Mouse (Mus musculus) hindbrain, embryonic 11.5 days (tissue): ENCODE data around the gene Grm7. TPM values are rescaled to one million over a fixed set of nuclear protein-coding genes. Genes with fewer than 3 reads are reported as not detected.
A peak's percentile ranks its signal among the peaks of the same experiment; 100 is the strongest.

Experiments used
- ATAC-seq: fragments of 200-750 bp; cut with Nextera tagmentation; 2 replicates; pipeline ENCODE4 v1.8.0; 2017; ENCODE audit warnings: mild to moderate bottlenecking, moderate TSS enrichment, moderate library complexity; ENCODE audit not compliant: low FRiP score
- DNase-seq: peaks from one replicate; pipeline ENCODE4 v3.0.0-alpha.2; 2015; ENCODE audit warnings: low spot score
- H3K27ac ChIP-seq: fragments of 300-500 bp; sonication (generic); 2 replicates; pipeline ENCODE4 v1.5.1; 2014; ENCODE audit warnings: mild to moderate bottlenecking, low read depth, low read length
- H3K27me3 ChIP-seq: fragments of 300-500 bp; sonication (generic); 2 replicates; pipeline ENCODE4 v1.6.1; 2014; ENCODE audit warnings: mild to moderate bottlenecking, low read length, moderate library complexity, mixed read lengths; ENCODE audit not compliant: control insufficient read depth, insufficient read depth
- H3K36me3 ChIP-seq: fragments of 300-500 bp; sonication (generic); 2 replicates; pipeline ENCODE4 v1.6.1; 2014; ENCODE audit warnings: mild to moderate bottlenecking, low read length, moderate library complexity, mixed read lengths; ENCODE audit not compliant: control insufficient read depth, insufficient read depth
- H3K4me1 ChIP-seq: fragments of 300-500 bp; sonication (generic); replicated peaks from 2 replicates; pipeline ENCODE4 v1.6.1; 2014; ENCODE audit warnings: low read length, mixed read lengths; ENCODE audit not compliant: control insufficient read depth, insufficient read depth
- H3K4me2 ChIP-seq: fragments of 300-500 bp; sonication (generic); replicated peaks from 2 replicates; pipeline ENCODE4 v1.6.1; 2014; ENCODE audit warnings: mild to moderate bottlenecking, low read depth, low read length
- H3K4me3 ChIP-seq: fragments of 300-500 bp; sonication (generic); 2 replicates; pipeline ENCODE4 v1.5.1; 2014; ENCODE audit warnings: low read depth, low read length
- H3K9ac ChIP-seq: fragments of 300-500 bp; sonication (generic); 2 replicates; pipeline ENCODE4 v1.6.1; 2014; ENCODE audit warnings: low read depth, low read length
- H3K9me3 ChIP-seq: fragments of 300-500 bp; sonication (generic); 2 replicates; pipeline ENCODE4 v1.6.1; 2016; ENCODE audit warnings: low read length; ENCODE audit not compliant: control insufficient read depth
- WGBS: fragments of 180-500 bp; shearing (Covaris S2); extraction: QIAGEN DNeasy Blood & Tissue Kit; methylation state at CpG from one replicate; pipeline ENCODE4 v1.1.7; 2014; 5-methylcytosine and 5-hydroxymethylcytosine counted together
- polyA plus RNA-seq: library from polyadenylated mRNA; unstranded; fragments of >200 nt; fragmentation: Nextera tagmentation; extraction: Ambion mirVana; gene quantifications from 2 replicates; pipeline ENCODE4 v1.2.1, GENCODE M21; 2014

Gene Grm7
- polyA plus RNA-seq, 1 experiment from 2014 or later: 0.69 TPM

GRCm38 (mm10) chr6:110785497-110785928 lies 140.1 kb downstream of the Grm7 start:
- H3K9me3 ChIP-seq: no peaks in the 10 kb centered on the region
- DNase-seq (peak; percentile 8), ATAC-seq (peak; percentile 47; the same call in 1 of the 2 replicates)
- no peaks in the 10 kb centered on the region for H3K27me3 ChIP-seq
- no peaks in the 10 kb centered on the region for H3K4me1 ChIP-seq
- H3K4me3 ChIP-seq: no peak overlapping the region
- H3K9ac ChIP-seq: no peak overlapping the region
- no peak overlapping the region for H3K27ac ChIP-seq
- H3K36me3 ChIP-seq: no peaks in the 10 kb centered on the region
- 31% methylated on average over 1 of the region's 1 CpGs for WGBS
- H3K4me2 ChIP-seq: no peak overlapping the region

- H3K4me3 ChIP-seq: no peak overlapping the region
- no peak overlapping the region for H3K4me2 ChIP-seq
- WGBS: 93% methylated on average over 2 of the region's 2 CpGs
- ATAC-seq (no peak), DNase-seq (no peak)
- no peak overlapping the region for H3K9ac ChIP-seq
- H3K27ac ChIP-seq: no peak overlapping the region
- no peaks in the 10 kb centered on the region for H3K4me1 ChIP-seq
- H3K27me3 ChIP-seq: no peaks in the 10 kb centered on the region
- H3K9me3 ChIP-seq: no peaks in the 10 kb centered on the region
- no peaks in the 10 kb centered on the region for H3K36me3 ChIP-seq
Measured at GRCm38 (mm10) chr6:110792696-110793095, 147.3 kb downstream of the Grm7 start.

- WGBS: 84% methylated on average over 5 of the region's 5 CpGs
- Histone ChIP-seq H3K27me3 (no peaks in the 10 kb centered on the region), H3K4me2 (no peak overlapping the region), H3K9me3 (no peaks in the 10 kb centered on the region), H3K27ac (no peak overlapping the region), H3K4me1 (no peaks in the 10 kb centered on the region), H3K9ac (no peak overlapping the region), H3K36me3 (no peaks in the 10 kb centered on the region), H3K4me3 (no peak overlapping the region)
- ATAC-seq (no peak), DNase-seq (no peak)
Measured at GRCm38 (mm10) chr6:110807481-110807880, 162.1 kb downstream of the Grm7 start.

- Histone ChIP-seq H3K36me3 (no peaks in the 10 kb centered on the region), H3K4me1 (no peaks in the 10 kb centered on the region), H3K4me3 (no peak overlapping the region), H3K9me3 (no peaks in the 10 kb centered on the region), H3K4me2 (no peak overlapping the region), H3K9ac (no peak overlapping the region), H3K27me3 (no peaks in the 10 kb centered on the region), H3K27ac (no peak overlapping the region)
- 83% methylated on average over 5 of the region's 5 CpGs for WGBS
- ATAC-seq (no peak), DNase-seq (no peak)
Measured at GRCm38 (mm10) chr6:110812214-110812613, 166.8 kb downstream of the Grm7 start.

GRCm38 (mm10) chr6:110818236-110818635 lies 172.9 kb downstream of the Grm7 start:
- Histone ChIP-seq H3K4me1 (no peaks in the 10 kb centered on the region), H3K27ac (no peak overlapping the region), H3K36me3 (no peaks in the 10 kb centered on the region), H3K4me3 (no peak overlapping the region), H3K9ac (no peak overlapping the region), H3K27me3 (no peaks in the 10 kb centered on the region), H3K4me2 (no peak overlapping the region), H3K9me3 (no peaks in the 10 kb centered on the region)
- ATAC-seq (no peak), DNase-seq (no peak)
- 86% methylated on average over 2 of the region's 2 CpGs for WGBS

- Histone ChIP-seq H3K27ac (no peak overlapping the region), H3K9me3 (no peaks in the 10 kb centered on the region), H3K36me3 (no peaks in the 10 kb centered on the region), H3K27me3 (no peaks in the 10 kb centered on the region), H3K4me2 (no peak overlapping the region), H3K9ac (no peak overlapping the region), H3K4me1 (no peaks in the 10 kb centered on the region), H3K4me3 (no peak overlapping the region)
- ATAC-seq (no peak), DNase-seq (no peak)
Measured at GRCm38 (mm10) chr6:110868311-110868710, 222.9 kb downstream of the Grm7 start.

- no peaks in the 10 kb centered on the region for H3K4me1 ChIP-seq
- no peaks in the 10 kb centered on the region for H3K27me3 ChIP-seq
- ATAC-seq (no peak), DNase-seq (no peak)
- 89% methylated on average over 5 of the region's 5 CpGs for WGBS
- no peaks in the 10 kb centered on the region for H3K36me3 ChIP-seq
- H3K27ac ChIP-seq: no peak overlapping the region
- H3K9me3 ChIP-seq: no peaks in the 10 kb centered on the region
- no peak overlapping the region for H3K4me2 ChIP-seq
- H3K9ac ChIP-seq: no peak overlapping the region
- H3K4me3 ChIP-seq: no peak overlapping the region
Measured at GRCm38 (mm10) chr6:110982013-110982412, 336.6 kb downstream of the Grm7 start.

GRCm38 (mm10) chr6:111039099-111039498 lies 393.7 kb downstream of the Grm7 start:
- Histone ChIP-seq H3K4me1 (no peaks in the 10 kb centered on the region), H3K27ac (no peak overlapping the region), H3K9ac (no peak overlapping the region), H3K4me2 (no peak overlapping the region), H3K9me3 (no peaks in the 10 kb centered on the region), H3K36me3 (no peaks in the 10 kb centered on the region), H3K4me3 (no peak overlapping the region), H3K27me3 (no peaks in the 10 kb centered on the region)
- ATAC-seq (no peak), DNase-seq (no peak)
- WGBS: 70% methylated on average over 2 of the region's 2 CpGs

GRCm38 (mm10) chr6:111045896-111046295 lies 400.5 kb downstream of the Grm7 start:
- Histone ChIP-seq H3K27me3 (no peaks in the 10 kb centered on the region), H3K4me3 (no peak overlapping the region), H3K4me2 (no peak overlapping the region), H3K9ac (no peak overlapping the region), H3K36me3 (no peaks in the 10 kb centered on the region), H3K9me3 (no peaks in the 10 kb centered on the region), H3K4me1 (no peaks in the 10 kb centered on the region), H3K27ac (no peak overlapping the region)
- 56% methylated on average over 2 of the region's 2 CpGs for WGBS
- DNase-seq (no peak), ATAC-seq (no peak)
